26 mouse cellular contexts compared by ENCODE assay signal in genomic region chr2:76060207-76060606, GRCm38 (mm10).
DNase-seq lines count a peak whose midpoint lies in the region; ATAC-seq and TF ChIP-seq lines count a peak whose summit lies in the region.
"Had no signal": no experiment of that assay in that cellular context is flagged by ENCODE, and none has a peak within 500 bp of the region (broad histone marks: within the 10 kb centered on the region; RNA-seq: fewer than 3 reads in every experiment).

No protein-coding gene starts in this region.

- no peak overlapping the region for H3K9ac ChIP-seq in lung, embryonic 14.5 days
- H3K9ac ChIP-seq in limb, embryonic 14.5 days (ENCODE audit: low read depth, low read length, severe bottlenecking): no peak overlapping the region
- H3K9ac ChIP-seq in stomach, postnatal 0 days (ENCODE audit: low read length): no peak overlapping the region
- H3K9ac ChIP-seq: forebrain, embryonic 13.5 days; heart, embryonic 13.5 days; hindbrain, embryonic 14.5 days had no signal

- TF ChIP-seq EP300 in stomach, postnatal 0 days (optimal IDR thresholded peaks at IDR 0.05): no peak

- H3K4me2 ChIP-seq in lung, embryonic 14.5 days: no peak overlapping the region
- no peak overlapping the region for H3K4me2 ChIP-seq in limb, embryonic 14.5 days (replicated peaks; ENCODE audit: low read depth, low read length, severe bottlenecking)
- H3K4me2 ChIP-seq in stomach, postnatal 0 days (replicated peaks; ENCODE audit: low read depth): no peak overlapping the region
- H3K4me2 ChIP-seq: forebrain, embryonic 13.5 days; heart, embryonic 13.5 days; hindbrain, embryonic 14.5 days had no signal

- no peak for TF ChIP-seq CTCF in lung, embryonic 14.5 days (IDR thresholded peaks at IDR 0.05; ENCODE audit: low read depth)
- no peak for TF ChIP-seq CTCF in stomach, postnatal 0 days (IDR thresholded peaks at IDR 0.05; ENCODE audit: low read depth)

- ATAC-seq in lung, embryonic 14.5 days (ENCODE audit: insufficient read depth): 0 out of 2 replicates have a peak, but pooled peaks have one; percentile 9
- ATAC-seq in limb, embryonic 14.5 days (ENCODE audit: low FRiP score, low read depth): peak; percentile 27; the same call in 1 of the 2 replicates
- ATAC-seq in stomach, postnatal 0 days (ENCODE audit: low FRiP score, low TSS enrichment): 0 out of 2 replicates have a peak, but pooled peaks have one; percentile 42
- no peak for ATAC-seq in cerebellum, adult (ENCODE audit: insufficient number of reproducible peaks, low FRiP score, low TSS enrichment)
- ATAC-seq: CD4-positive, CD25-positive, alpha-beta regulatory T cell, adult 4 months; forebrain, embryonic 13.5 days; forebrain, embryonic 16.5 days had no signal

- no peaks in the 10 kb centered on the region for H3K36me3 ChIP-seq in lung, embryonic 14.5 days (ENCODE audit: insufficient read depth)
- H3K36me3 ChIP-seq in limb, embryonic 10.5 days: no peaks in the 10 kb centered on the region
- no peaks in the 10 kb centered on the region for H3K36me3 ChIP-seq in limb, embryonic 14.5 days (ENCODE audit: control insufficient read depth, insufficient read depth, low read length)
- no peaks in the 10 kb centered on the region for H3K36me3 ChIP-seq in stomach, postnatal 0 days (ENCODE audit: control insufficient read depth, insufficient read depth, low read length)
- H3K36me3 ChIP-seq: forebrain, embryonic 10.5 days; heart, embryonic 10.5 days; heart, embryonic 13.5 days had no signal

- TF ChIP-seq POLR2A in limb, embryonic 14.5 days (IDR thresholded peaks at IDR 0.05; ENCODE audit: borderline replicate concordance, extremely low read depth, insufficient read depth, insufficient read length): no peak

- no peaks in the 10 kb centered on the region for H3K27me3 ChIP-seq in lung, embryonic 14.5 days (ENCODE audit: insufficient read depth, low read length)
- no peaks in the 10 kb centered on the region for H3K27me3 ChIP-seq in limb, embryonic 10.5 days (ENCODE audit: low read depth, poor library complexity, severe bottlenecking)
- H3K27me3 ChIP-seq in limb, embryonic 14.5 days (ENCODE audit: control insufficient read depth, insufficient read depth, low read length): no peaks in the 10 kb centered on the region
- no peaks in the 10 kb centered on the region for H3K27me3 ChIP-seq in stomach, postnatal 0 days (ENCODE audit: control insufficient read depth, insufficient read depth, low read length)
- H3K27me3 ChIP-seq: forebrain, embryonic 13.5 days; heart, embryonic 13.5 days had no signal

- H3K4me3 ChIP-seq in lung, embryonic 14.5 days (ENCODE audit: low read depth, low read length): no peak overlapping the region
- H3K4me3 ChIP-seq in limb, embryonic 10.5 days: no peak overlapping the region
- no peak overlapping the region for H3K4me3 ChIP-seq in limb, embryonic 14.5 days (replicated peaks; ENCODE audit: low read length)
- H3K4me3 ChIP-seq in stomach, postnatal 0 days (ENCODE audit: low read depth, low read length): no peak overlapping the region
- H3K4me3 ChIP-seq: forebrain, embryonic 10.5 days; forebrain, embryonic 13.5 days; heart, adult 2 months; heart, embryonic 10.5 days; heart, embryonic 13.5 days had no signal

- no peak overlapping the region for H3K27ac ChIP-seq in lung, embryonic 14.5 days (ENCODE audit: low read depth)
- peak overlapping the region; percentile 83; the same call in 1 of the 2 replicates for H3K27ac ChIP-seq in limb, embryonic 10.5 days
- H3K27ac ChIP-seq in limb, embryonic 14.5 days (replicated peaks; ENCODE audit: low read depth, low read length): no peak overlapping the region
- H3K27ac ChIP-seq in stomach, postnatal 0 days (replicated peaks): no peak overlapping the region
- H3K27ac ChIP-seq: forebrain, embryonic 10.5 days; forebrain, embryonic 13.5 days; heart, adult 2 months; heart, embryonic 10.5 days; heart, embryonic 13.5 days; hindbrain, embryonic 14.5 days had no signal

- no peak for DNase-seq in lung, embryonic 14.5 days
- no peak for DNase-seq in lung, postnatal 36 days
- no peak for DNase-seq in limb, embryonic 10.5 days (ENCODE audit: low spot score)
- no peak for DNase-seq in limb, embryonic 14.5 days (ENCODE audit: low spot score)
- no peak for DNase-seq in stomach, postnatal 0 days (ENCODE audit: low spot score)
- DNase-seq in ovary, postnatal 14 days (ENCODE audit: low spot score): no peak
- DNase-seq in thymus, postnatal 36 days: no peak
- DNase-seq: adrenal gland, adult 2 months; adrenal gland, postnatal 14 days; B cell, adult 2 months; cerebellum, adult 18-20 months; cerebellum, adult 9-10 months; cerebellum, postnatal 14 days; gastrocnemius, postnatal 10 days; gastrocnemius, postnatal 36 days; heart, adult 2 months; heart, postnatal 14 days; heart, postnatal 4 days had no signal

- no peaks in the 10 kb centered on the region for H3K9me3 ChIP-seq in lung, embryonic 14.5 days (ENCODE audit: low read depth, low read length)
- H3K9me3 ChIP-seq in limb, embryonic 10.5 days (replicated peaks): no peaks in the 10 kb centered on the region
- no peaks in the 10 kb centered on the region for H3K9me3 ChIP-seq in limb, embryonic 14.5 days (ENCODE audit: control insufficient read depth, low read length)
- H3K9me3 ChIP-seq in stomach, postnatal 0 days (ENCODE audit: control insufficient read depth, low read length): no peaks in the 10 kb centered on the region
- H3K9me3 ChIP-seq: forebrain, embryonic 10.5 days; forebrain, embryonic 13.5 days; heart, embryonic 10.5 days; heart, embryonic 13.5 days had no signal

- 71% methylated on average over 3 of the region's 3 CpGs for WGBS in lung, embryonic 14.5 days
- 88% methylated on average over 3 of the region's 3 CpGs for WGBS in limb, embryonic 10.5 days
- WGBS in limb, embryonic 14.5 days: 40% methylated on average over 3 of the region's 3 CpGs
- 42% methylated on average over 3 of the region's 3 CpGs for WGBS in stomach, postnatal 0 days

- peaks cover 2% of the 10 kb centered on the region; the same call in 1 of the 2 replicates for H3K4me1 ChIP-seq in lung, embryonic 14.5 days (ENCODE audit: insufficient read depth)
- H3K4me1 ChIP-seq in limb, embryonic 10.5 days: peaks cover 50% of the 10 kb centered on the region
- peaks cover 10% of the 10 kb centered on the region for H3K4me1 ChIP-seq in limb, embryonic 14.5 days (ENCODE audit: control insufficient read depth, insufficient read depth, low read length)
- no peaks in the 10 kb centered on the region for H3K4me1 ChIP-seq in stomach, postnatal 0 days (replicated peaks; ENCODE audit: control insufficient read depth, insufficient read depth)
